Mouse (Mus musculus) regulatory T cell (primary cell): ENCODE results near the gene Kcnk15.

ENCODE experiments used
- in situ Hi-C: fragments of 300-600 bp; cut with MboI, MseI; formaldehyde crosslinking; loops from one replicate; pipeline ENCODE4 v1.15.1; 2025; ENCODE audit warnings: high pct_unique_total_duplicates

Kcnk15 gene

GRCm38 (mm10) chr2:163853461-163853901 lies at the start of gene Kcnk15:
Gene Kcnk15, plus strand, starts transcription at chr2:163853651.
- in situ Hi-C loops, result no loop called here

GRCm38 (mm10) chr2:163803838-163804237 lies 49.6 kb upstream of the Kcnk15 start:
- in situ Hi-C loops, result no loop called here

GRCm38 (mm10) chr2:163809166-163809565 lies 44.3 kb upstream of the Kcnk15 start:
- in situ Hi-C loops, result no loop called here

- in situ Hi-C loops, result no loop called here
Observed at GRCm38 (mm10) chr2:163809704-163810103, 43.7 kb upstream of the Kcnk15 start.

- in situ Hi-C loops, result no loop called here
Observed at GRCm38 (mm10) chr2:163813077-163813476, 40.4 kb upstream of the Kcnk15 start.

- in situ Hi-C loops, result loop anchor here (5.0 kb wide), 1 partner anchor 48 kb away; no protein-coding TSS in a partner anchor
Observed at GRCm38 (mm10) chr2:163814739-163815465, 38.5 kb upstream of the Kcnk15 start.

- in situ Hi-C loops, result no loop called here
Observed at GRCm38 (mm10) chr2:163820607-163821006, 32.8 kb upstream of the Kcnk15 start, which contains the start of gene Ccn5. Gene Ccn5, plus strand, starts transcription at chr2:163820861.

- in situ Hi-C loops, result no loop called here
Observed at GRCm38 (mm10) chr2:163823248-163823647, 30.2 kb upstream of the Kcnk15 start.

GRCm38 (mm10) chr2:163823771-163824170 lies 29.7 kb upstream of the Kcnk15 start:
- in situ Hi-C loops, result no loop called here

- in situ Hi-C loops, result no loop called here
Observed at GRCm38 (mm10) chr2:163825861-163826260, 27.6 kb upstream of the Kcnk15 start.

GRCm38 (mm10) chr2:163826494-163826893 lies 27.0 kb upstream of the Kcnk15 start:
- in situ Hi-C loops, result no loop called here

- in situ Hi-C loops, result no loop called here
Observed at GRCm38 (mm10) chr2:163831163-163831562, 22.3 kb upstream of the Kcnk15 start.

- in situ Hi-C loops, result no loop called here
Observed at GRCm38 (mm10) chr2:163838043-163838442, 15.4 kb upstream of the Kcnk15 start.

- in situ Hi-C loops, result no loop called here
Observed at GRCm38 (mm10) chr2:163839519-163839918, 13.9 kb upstream of the Kcnk15 start.

GRCm38 (mm10) chr2:163842043-163842442 lies 11.4 kb upstream of the Kcnk15 start:
- in situ Hi-C loops, result no loop called here

GRCm38 (mm10) chr2:163857233-163857632 lies 3.8 kb downstream of the Kcnk15 start:
- in situ Hi-C loops, result no loop called here

- in situ Hi-C loops, result no loop called here
Observed at GRCm38 (mm10) chr2:163858254-163858947, 5.0 kb downstream of the Kcnk15 start.

- in situ Hi-C loops, result no loop called here
Observed at GRCm38 (mm10) chr2:163865311-163865710, 11.9 kb downstream of the Kcnk15 start.

GRCm38 (mm10) chr2:163866061-163866460 lies 12.6 kb downstream of the Kcnk15 start:
- in situ Hi-C loops, result no loop called here

GRCm38 (mm10) chr2:163869783-163870182 lies 16.3 kb downstream of the Kcnk15 start:
- in situ Hi-C loops, result no loop called here

GRCm38 (mm10) chr2:163871266-163871665 lies 17.8 kb downstream of the Kcnk15 start:
- in situ Hi-C loops, result no loop called here

- in situ Hi-C loops, result no loop called here
Observed at GRCm38 (mm10) chr2:163871906-163872305, 18.5 kb downstream of the Kcnk15 start.

- in situ Hi-C loops, result no loop called here
Observed at GRCm38 (mm10) chr2:163874877-163875276, 21.4 kb downstream of the Kcnk15 start.
